Mouse (Mus musculus): ENCODE measurements around the gene Gm47955.

DNA sequence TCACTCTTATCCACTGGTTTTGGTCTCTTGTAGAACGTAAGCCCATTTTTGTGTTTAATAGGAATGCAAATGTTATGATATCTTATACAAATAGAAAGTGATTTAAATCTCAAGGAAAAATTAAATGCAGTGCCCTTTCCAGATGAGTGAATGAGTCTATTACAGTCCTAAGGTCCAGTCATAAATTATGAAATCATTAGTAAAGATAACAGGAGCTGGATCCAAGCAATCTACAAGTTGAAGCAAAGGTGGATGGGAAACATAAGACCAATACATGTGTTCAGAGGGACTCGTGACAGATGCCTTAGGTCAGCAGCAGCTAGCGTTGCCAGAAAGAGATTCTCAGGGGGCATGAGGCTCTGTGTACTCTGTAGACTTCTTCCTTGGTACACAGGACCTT lies 31.5 kb downstream of the Gm47955 start:
- TF ChIP-seq CTCF (IDR thresholded peaks at IDR 0.05; ENCODE audit: low read depth, low read length) (no peak), POLR2A (IDR thresholded peaks at IDR 0.05; ENCODE audit: borderline replicate concordance, low read depth, low read length) (no peak)

All from bone marrow macrophage, adult 2 months (primary cell).